Mouse (Mus musculus): ENCODE measurements around the gene Mrc2. TPM values are rescaled to one million over a fixed set of nuclear protein-coding genes. Genes with fewer than 3 reads are reported as not detected.

Mrc2 gene
- total and polyA plus RNA-seq, 2 experiments from 2014 or later: 3.0 to 22.6 TPM

- no peak for DNase-seq (ENCODE audit: low spot score)
- H3K36me3 ChIP-seq (replicated peaks; ENCODE audit: control insufficient read depth, insufficient read depth, low read length): no peaks in the 10 kb centered on the region
Observed at GRCm38 (mm10) chr11:105345284-105345683, 52.8 kb downstream of the Mrc2 start.

GRCm38 (mm10) chr11:105347162-105348161 lies 55.0 kb downstream of the Mrc2 start:
- no peak overlapping the region for H3K9ac ChIP-seq (replicated peaks; ENCODE audit: low read depth, low read length)
- H3K4me3 ChIP-seq (ENCODE audit: low read depth, low read length): no peak overlapping the region
- H3K27me3 ChIP-seq (ENCODE audit: control insufficient read depth, insufficient read depth, low read length): no peaks in the 10 kb centered on the region
- DNase-seq (ENCODE audit: low spot score): peak; percentile 83
- H3K36me3 ChIP-seq (replicated peaks; ENCODE audit: control insufficient read depth, insufficient read depth, low read length): no peaks in the 10 kb centered on the region
- peak; percentile 71 for ATAC-seq (ENCODE audit: insufficient read depth, low read depth)
- peaks cover 4% of the 10 kb centered on the region; the same call in 1 of the 2 replicates for H3K4me1 ChIP-seq (ENCODE audit: control insufficient read depth, insufficient read depth)
- no peak overlapping the region for H3K27ac ChIP-seq (ENCODE audit: low read depth)
- H3K4me2 ChIP-seq (ENCODE audit: low read depth, low read length): 0 out of 2 replicates have a peak overlapping the region, but pooled peaks have one; percentile 16
- no peaks in the 10 kb centered on the region for H3K9me3 ChIP-seq (replicated peaks; ENCODE audit: control insufficient read depth, low read length)
- peak; percentile 91 for TF ChIP-seq CTCF (IDR thresholded peaks at IDR 0.05; ENCODE audit: low read depth)
- TF ChIP-seq EP300 (IDR thresholded peaks at IDR 0.05; ENCODE audit: low read depth): no peak
- WGBS: 52% methylated on average over 28 of the region's 28 CpGs

More at GRCm38 (mm10) chr11:105345284-105345683, 52.8 kb downstream of the Mrc2 start:
- WGBS: 76% methylated on average over 2 of the region's 2 CpGs
- ATAC-seq (ENCODE audit: insufficient read depth, low read depth): no peak
- H3K27ac ChIP-seq (ENCODE audit: low read depth): no peak overlapping the region
- H3K4me3 ChIP-seq (ENCODE audit: low read depth, low read length): no peak overlapping the region
- no peaks in the 10 kb centered on the region for H3K4me1 ChIP-seq (ENCODE audit: control insufficient read depth, insufficient read depth)
- H3K9me3 ChIP-seq (replicated peaks; ENCODE audit: control insufficient read depth, low read length): no peaks in the 10 kb centered on the region
- H3K4me2 ChIP-seq (ENCODE audit: low read depth, low read length): no peak overlapping the region
- H3K27me3 ChIP-seq (ENCODE audit: control insufficient read depth, insufficient read depth, low read length): no peaks in the 10 kb centered on the region
- no peak overlapping the region for H3K9ac ChIP-seq (replicated peaks; ENCODE audit: low read depth, low read length)
- peak; percentile 56 for TF ChIP-seq CTCF (IDR thresholded peaks at IDR 0.05; ENCODE audit: low read depth)
- TF ChIP-seq EP300 (IDR thresholded peaks at IDR 0.05; ENCODE audit: low read depth): no peak

DNA sequence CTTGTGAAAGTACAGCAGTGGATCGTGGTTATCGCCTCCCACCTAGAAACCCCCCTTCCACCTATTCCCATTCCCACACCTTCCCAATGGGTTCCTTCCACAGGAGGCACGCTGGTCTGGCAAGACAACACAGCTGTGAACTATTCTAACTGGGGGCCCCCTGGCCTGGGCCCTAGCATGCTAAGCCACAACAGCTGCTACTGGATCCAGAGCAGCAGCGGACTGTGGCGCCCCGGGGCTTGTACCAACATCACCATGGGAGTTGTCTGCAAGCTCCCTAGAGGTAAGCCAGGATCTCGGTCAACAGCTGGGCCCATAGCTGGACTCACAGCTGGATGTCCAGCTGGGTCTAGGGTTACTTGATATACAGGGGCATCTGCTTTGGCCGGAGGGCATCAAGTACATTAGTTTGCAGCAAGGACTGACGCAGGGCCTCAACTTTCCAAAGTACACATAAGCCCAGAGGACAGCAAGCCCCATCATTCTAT lies 56.1 kb downstream of the Mrc2 start:
- no peaks in the 10 kb centered on the region for H3K27me3 ChIP-seq (ENCODE audit: control insufficient read depth, insufficient read depth, low read length)
- H3K27ac ChIP-seq (ENCODE audit: low read depth): no peak overlapping the region
- no peak overlapping the region for H3K4me2 ChIP-seq (ENCODE audit: low read depth, low read length)
- TF ChIP-seq CTCF (IDR thresholded peaks at IDR 0.05; ENCODE audit: low read depth): no peak
- TF ChIP-seq EP300 (IDR thresholded peaks at IDR 0.05; ENCODE audit: low read depth): no peak
- no peak for DNase-seq (ENCODE audit: low spot score)
- no peak overlapping the region for H3K9ac ChIP-seq (replicated peaks; ENCODE audit: low read depth, low read length)
- 92% methylated on average over 9 of the region's 9 CpGs for WGBS
- ATAC-seq (ENCODE audit: insufficient read depth, low read depth): no peak
- peaks cover 15% of the 10 kb centered on the region for H3K4me1 ChIP-seq (ENCODE audit: control insufficient read depth, insufficient read depth)
- H3K9me3 ChIP-seq (replicated peaks; ENCODE audit: control insufficient read depth, low read length): no peaks in the 10 kb centered on the region
- no peaks in the 10 kb centered on the region for H3K36me3 ChIP-seq (replicated peaks; ENCODE audit: control insufficient read depth, insufficient read depth, low read length)
- H3K4me3 ChIP-seq (ENCODE audit: low read depth, low read length): no peak overlapping the region

DNA sequence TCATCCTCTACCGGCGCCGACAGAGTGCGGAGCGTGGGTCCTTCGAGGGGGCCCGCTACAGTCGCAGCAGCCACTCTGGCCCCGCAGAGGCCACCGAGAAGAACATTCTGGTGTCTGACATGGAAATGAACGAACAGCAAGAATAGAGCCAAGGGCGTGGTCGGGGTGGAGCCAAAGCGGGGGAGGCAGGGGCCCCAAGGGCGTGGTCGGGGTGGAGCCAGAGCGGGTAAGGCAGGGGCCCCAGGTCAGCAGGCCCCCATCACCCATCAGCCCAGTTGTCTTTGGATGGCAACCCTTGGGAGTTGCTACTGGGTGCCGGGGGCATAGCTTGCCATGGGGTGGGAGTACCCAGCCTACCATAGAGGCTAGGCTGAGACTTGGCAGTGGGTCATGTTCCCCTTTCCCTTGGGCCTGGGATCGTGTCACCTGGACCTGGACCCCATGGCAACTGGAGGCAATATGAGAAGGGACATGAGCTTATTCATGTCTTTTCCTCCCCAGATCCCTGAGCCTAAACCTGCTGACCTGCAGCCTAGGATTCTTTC lies 57.4 kb downstream of the Mrc2 start:
- no peak for ATAC-seq (ENCODE audit: insufficient read depth, low read depth)
- Histone ChIP-seq H3K9ac (replicated peaks; ENCODE audit: low read depth, low read length) (no peak overlapping the region), H3K27me3 (ENCODE audit: control insufficient read depth, insufficient read depth, low read length) (no peaks in the 10 kb centered on the region), H3K4me1 (ENCODE audit: control insufficient read depth, insufficient read depth) (peaks cover 18% of the 10 kb centered on the region), H3K27ac (ENCODE audit: low read depth) (no peak overlapping the region), H3K4me2 (ENCODE audit: low read depth, low read length) (no peak overlapping the region), H3K9me3 (replicated peaks; ENCODE audit: control insufficient read depth, low read length) (no peaks in the 10 kb centered on the region), H3K4me3 (ENCODE audit: low read depth, low read length) (no peak overlapping the region), H3K36me3 (replicated peaks; ENCODE audit: control insufficient read depth, insufficient read depth, low read length) (no peaks in the 10 kb centered on the region)
- 74% methylated on average over 19 of the region's 19 CpGs for WGBS
- TF ChIP-seq CTCF (IDR thresholded peaks at IDR 0.05; ENCODE audit: low read depth) (no peak), EP300 (IDR thresholded peaks at IDR 0.05; ENCODE audit: low read depth) (no peak)
- DNase-seq (ENCODE audit: low spot score): no peak

DNA sequence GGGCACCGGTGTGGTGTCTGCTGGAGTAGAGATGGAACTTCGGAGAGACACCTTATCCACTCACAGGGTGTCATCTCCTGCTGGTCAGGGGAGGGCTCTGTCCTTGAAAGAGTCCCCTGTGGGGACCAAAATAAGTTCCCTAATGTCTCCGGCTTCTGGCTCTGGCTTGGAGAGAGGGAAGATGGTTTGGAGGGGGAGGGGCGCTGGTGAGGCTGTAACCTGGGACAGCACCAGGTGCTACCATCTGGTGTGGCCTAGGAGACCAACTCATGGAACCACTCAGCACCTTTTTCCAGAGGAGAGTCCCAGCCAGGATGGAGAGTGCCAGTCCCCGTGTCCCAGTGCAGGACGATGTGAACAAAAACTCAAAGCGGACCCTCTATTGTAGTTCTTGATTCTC lies 58.2 kb downstream of the Mrc2 start:
- H3K4me3 ChIP-seq (ENCODE audit: low read depth, low read length): no peak overlapping the region
- DNase-seq (ENCODE audit: low spot score) (no peak), ATAC-seq (ENCODE audit: insufficient read depth, low read depth) (no peak)
- no peak overlapping the region for H3K4me2 ChIP-seq (ENCODE audit: low read depth, low read length)
- H3K27me3 ChIP-seq (ENCODE audit: control insufficient read depth, insufficient read depth, low read length): no peaks in the 10 kb centered on the region
- WGBS: 86% methylated on average over 7 of the region's 7 CpGs
- no peaks in the 10 kb centered on the region for H3K36me3 ChIP-seq (replicated peaks; ENCODE audit: control insufficient read depth, insufficient read depth, low read length)
- H3K9ac ChIP-seq (replicated peaks; ENCODE audit: low read depth, low read length): no peak overlapping the region
- TF ChIP-seq EP300 (IDR thresholded peaks at IDR 0.05; ENCODE audit: low read depth): no peak
- no peak for TF ChIP-seq CTCF (IDR thresholded peaks at IDR 0.05; ENCODE audit: low read depth)
- no peak overlapping the region for H3K27ac ChIP-seq (ENCODE audit: low read depth)
- H3K9me3 ChIP-seq (replicated peaks; ENCODE audit: control insufficient read depth, low read length): no peaks in the 10 kb centered on the region
- H3K4me1 ChIP-seq (ENCODE audit: control insufficient read depth, insufficient read depth): peaks cover 18% of the 10 kb centered on the region
